Mouse (Mus musculus): ENCODE results near the gene Arl14ep. TPM values are rescaled to one million over a fixed set of nuclear protein-coding genes. Genes with fewer than 3 reads are reported as not detected.

Arl14ep gene
- total RNA-seq, 1 experiment, result 39.4 TPM

GRCm38 (mm10) chr2:106961650-106962049 lies 12.6 kb downstream of the Arl14ep start:
- in situ Hi-C loops (cut with MboI; ENCODE audit: low sequenced_read_pairs in 2 of 2, unreplicated experiment in 2 of 2), result loop anchor here in 1 of 2 experiments (25.0 kb wide), 1 partner anchor 524 kb away; no protein-coding TSS in a partner anchor
- H3K9me3 ChIP-seq (ENCODE audit: control insufficient read depth, insufficient read depth, low read depth, low read length), result no peaks in the 10 kb centered on the region

GRCm38 (mm10) chr2:106961066-106961465 lies 13.2 kb downstream of the Arl14ep start:
- no peaks in the 10 kb centered on the region for H3K9me3 ChIP-seq (ENCODE audit: control insufficient read depth, insufficient read depth, low read depth, low read length)
- no peak overlapping the region for H3K9ac ChIP-seq (ENCODE audit: insufficient read depth, low read depth, low read length, poor library complexity, severe bottlenecking)
- H3K4me1 ChIP-seq (ENCODE audit: control insufficient read depth in 2 of 2, insufficient read depth in 2 of 2, low read length in 2 of 2, poor library complexity in 1 of 2), result 0 out of 4 replicates have a peak, but pooled peaks cover 0 to 5% of the 10 kb centered on the region in 2 experiments
- H3K4me3 ChIP-seq (ENCODE audit: insufficient read depth in 1 of 2, low read depth in 1 of 2, low read length in 2 of 2, poor library complexity in 1 of 2, severe bottlenecking in 1 of 2), result no peak overlapping the region
- TF ChIP-seq CHD2 (IDR thresholded peaks at IDR 0.05; ENCODE audit: low read depth, low read length) (no peak), HCFC1 (IDR thresholded peaks at IDR 0.05; ENCODE audit: borderline replicate concordance, insufficient read depth, low read length) (no peak), ZC3H11A (IDR thresholded peaks at IDR 0.05; ENCODE audit: borderline replicate concordance, low read depth, low read length) (no peak), MAFK (IDR thresholded peaks at IDR 0.05; ENCODE audit: insufficient read depth, low read depth, low read length) (no peak), ZNF384 (IDR thresholded peaks at IDR 0.05; ENCODE audit: low read depth, low read length) (no peak)
- H3K27ac ChIP-seq (ENCODE audit: insufficient read depth, low read depth, low read length, poor library complexity, severe bottlenecking), result no peak overlapping the region
- no peak for DNase-seq (ENCODE audit: low read depth, low spot score)
- in situ Hi-C loops (cut with MboI; ENCODE audit: low sequenced_read_pairs in 2 of 2, unreplicated experiment in 2 of 2), result loop anchor here in 1 of 2 experiments (25.0 kb wide), 1 partner anchor 524 kb away; no protein-coding TSS in a partner anchor
- peaks cover 11% of the 10 kb centered on the region for H3K36me3 ChIP-seq (ENCODE audit: control insufficient read depth, insufficient read depth, low read length, poor library complexity, severe bottlenecking)

More at GRCm38 (mm10) chr2:106961650-106962049, 12.6 kb downstream of the Arl14ep start:
- Histone ChIP-seq H3K4me3 (ENCODE audit: insufficient read depth in 1 of 2, low read depth in 1 of 2, low read length in 2 of 2, poor library complexity in 1 of 2, severe bottlenecking in 1 of 2) (no peak overlapping the region), H3K9ac (ENCODE audit: insufficient read depth, low read depth, low read length, poor library complexity, severe bottlenecking) (no peak overlapping the region), H3K36me3 (ENCODE audit: control insufficient read depth, insufficient read depth, low read length, poor library complexity, severe bottlenecking) (peaks cover 11% of the 10 kb centered on the region), H3K4me1 (ENCODE audit: control insufficient read depth in 2 of 2, insufficient read depth in 2 of 2, low read length in 2 of 2, poor library complexity in 1 of 2) (0 out of 4 replicates have a peak, but pooled peaks cover 0 to 5% of the 10 kb centered on the region in 2 experiments), H3K27ac (ENCODE audit: insufficient read depth, low read depth, low read length, poor library complexity, severe bottlenecking) (no peak overlapping the region)
- TF ChIP-seq ZNF384 (IDR thresholded peaks at IDR 0.05; ENCODE audit: low read depth, low read length) (no peak), HCFC1 (IDR thresholded peaks at IDR 0.05; ENCODE audit: borderline replicate concordance, insufficient read depth, low read length) (no peak), ZC3H11A (IDR thresholded peaks at IDR 0.05; ENCODE audit: borderline replicate concordance, low read depth, low read length) (no peak), CHD2 (IDR thresholded peaks at IDR 0.05; ENCODE audit: low read depth, low read length) (no peak), MAFK (IDR thresholded peaks at IDR 0.05; ENCODE audit: insufficient read depth, low read depth, low read length) (no peak)
- no peak for DNase-seq (ENCODE audit: low read depth, low spot score)

GRCm38 (mm10) chr2:106960237-106960636 lies 14.0 kb downstream of the Arl14ep start:
- Histone ChIP-seq H3K9ac (ENCODE audit: insufficient read depth, low read depth, low read length, poor library complexity, severe bottlenecking) (no peak overlapping the region), H3K9me3 (ENCODE audit: control insufficient read depth, insufficient read depth, low read depth, low read length) (no peaks in the 10 kb centered on the region), H3K4me3 (ENCODE audit: insufficient read depth in 1 of 2, low read depth in 1 of 2, low read length in 2 of 2, poor library complexity in 1 of 2, severe bottlenecking in 1 of 2) (no peak overlapping the region), H3K27ac (ENCODE audit: insufficient read depth, low read depth, low read length, poor library complexity, severe bottlenecking) (no peak overlapping the region), H3K36me3 (ENCODE audit: control insufficient read depth, insufficient read depth, low read length, poor library complexity, severe bottlenecking) (peaks cover 9% of the 10 kb centered on the region), H3K4me1 (ENCODE audit: control insufficient read depth in 2 of 2, insufficient read depth in 2 of 2, low read length in 2 of 2, poor library complexity in 1 of 2) (0 out of 4 replicates have a peak, but pooled peaks cover 0 to 5% of the 10 kb centered on the region in 2 experiments)
- peak; percentile 94 for TF ChIP-seq ZC3H11A (IDR thresholded peaks at IDR 0.05; ENCODE audit: borderline replicate concordance, low read depth, low read length)
- no peak for TF ChIP-seq CHD2 (IDR thresholded peaks at IDR 0.05; ENCODE audit: low read depth, low read length)
- TF ChIP-seq ZNF384 (IDR thresholded peaks at IDR 0.05; ENCODE audit: low read depth, low read length), result no peak
- TF ChIP-seq HCFC1 (IDR thresholded peaks at IDR 0.05; ENCODE audit: borderline replicate concordance, insufficient read depth, low read length), result no peak
- no peak for TF ChIP-seq MAFK (IDR thresholded peaks at IDR 0.05; ENCODE audit: insufficient read depth, low read depth, low read length)
- no peak for DNase-seq (ENCODE audit: low read depth, low spot score)
- in situ Hi-C loops (cut with MboI; ENCODE audit: low sequenced_read_pairs in 2 of 2, unreplicated experiment in 2 of 2), result loop anchor here in 1 of 2 experiments (25.0 kb wide), 1 partner anchor 523 kb away; no protein-coding TSS in a partner anchor

- 0 out of 4 replicates have a peak, but pooled peaks cover 0 to 5% of the 10 kb centered on the region in 2 experiments for H3K4me1 ChIP-seq (ENCODE audit: control insufficient read depth in 2 of 2, insufficient read depth in 2 of 2, low read length in 2 of 2, poor library complexity in 1 of 2)
- in situ Hi-C loops (cut with MboI; ENCODE audit: low sequenced_read_pairs in 2 of 2, unreplicated experiment in 2 of 2), result loop anchor here (5.0 to 25.0 kb wide), 4 partner anchors 522 to 605 kb away; no protein-coding TSS in a partner anchor
- TF ChIP-seq ZC3H11A (IDR thresholded peaks at IDR 0.05; ENCODE audit: borderline replicate concordance, low read depth, low read length) (no peak), HCFC1 (IDR thresholded peaks at IDR 0.05; ENCODE audit: borderline replicate concordance, insufficient read depth, low read length) (no peak), MAFK (IDR thresholded peaks at IDR 0.05; ENCODE audit: insufficient read depth, low read depth, low read length) (no peak), ZNF384 (IDR thresholded peaks at IDR 0.05; ENCODE audit: low read depth, low read length) (no peak), CHD2 (IDR thresholded peaks at IDR 0.05; ENCODE audit: low read depth, low read length) (no peak)
- H3K4me3 ChIP-seq (ENCODE audit: insufficient read depth in 1 of 2, low read depth in 1 of 2, low read length in 2 of 2, poor library complexity in 1 of 2, severe bottlenecking in 1 of 2), result no peak overlapping the region
- no peaks in the 10 kb centered on the region for H3K9me3 ChIP-seq (ENCODE audit: control insufficient read depth, insufficient read depth, low read depth, low read length)
- no peak overlapping the region for H3K27ac ChIP-seq (ENCODE audit: insufficient read depth, low read depth, low read length, poor library complexity, severe bottlenecking)
- peaks cover 3% of the 10 kb centered on the region for H3K36me3 ChIP-seq (ENCODE audit: control insufficient read depth, insufficient read depth, low read length, poor library complexity, severe bottlenecking)
- DNase-seq (ENCODE audit: low read depth, low spot score), result no peak
- no peak overlapping the region for H3K9ac ChIP-seq (ENCODE audit: insufficient read depth, low read depth, low read length, poor library complexity, severe bottlenecking)
Observed at GRCm38 (mm10) chr2:106959380-106959779, 14.8 kb downstream of the Arl14ep start.

All from ES-E14 (cell line).